Mouse (Mus musculus): ENCODE measurements around the gene Epyc. TPM values are rescaled to one million over a fixed set of nuclear protein-coding genes. Genes with fewer than 3 reads are reported as not detected.

The Epyc gene
- polyA plus RNA-seq, 1 experiment from 2014 or later, result 0.21 TPM

DNA sequence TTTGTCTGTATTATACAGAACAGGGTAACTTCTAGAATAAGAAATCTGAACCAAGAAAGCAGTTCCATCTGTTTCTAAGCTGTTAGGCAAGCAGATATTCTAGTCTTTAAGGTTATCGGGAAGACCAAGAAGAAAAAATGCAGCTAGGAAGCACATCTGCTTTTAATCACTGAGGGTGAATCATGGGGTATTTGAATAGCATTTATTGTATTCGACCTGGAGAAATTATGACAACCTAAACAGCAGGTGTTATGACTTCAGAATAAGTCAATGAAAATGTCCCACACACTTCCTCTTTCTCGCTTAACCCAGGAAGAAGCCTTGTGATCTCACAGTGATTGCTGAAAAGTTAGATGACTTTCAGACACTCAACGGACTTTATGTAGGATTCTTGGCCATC is 18.8 kb upstream of the Epyc start:
- no peak for ATAC-seq
- no peak overlapping the region for H3K4me3 ChIP-seq (ENCODE audit: low read depth, low read length)
- no peaks in the 10 kb centered on the region for H3K4me1 ChIP-seq (replicated peaks; ENCODE audit: control insufficient read depth, insufficient read depth, low read length)
- H3K4me2 ChIP-seq (replicated peaks; ENCODE audit: low read depth), result no peak overlapping the region
- no peaks in the 10 kb centered on the region for H3K36me3 ChIP-seq (ENCODE audit: control insufficient read depth, insufficient read depth)
- H3K27ac ChIP-seq (ENCODE audit: low read depth, low read length), result no peak overlapping the region
- no peak for TF ChIP-seq CTCF (IDR thresholded peaks at IDR 0.05; ENCODE audit: low read depth)
- no peak overlapping the region for H3K9ac ChIP-seq (ENCODE audit: low read depth, low read length)
- 55% methylated on average over 4 of the region's 4 CpGs for whole genome bisulfite sequencing
- no peaks in the 10 kb centered on the region for H3K27me3 ChIP-seq (replicated peaks; ENCODE audit: control insufficient read depth, insufficient read depth, low read length)
- H3K9me3 ChIP-seq (ENCODE audit: control insufficient read depth), result no peaks in the 10 kb centered on the region

- WGBS, result 95% methylated on average over 1 of the region's 1 CpGs
- Histone ChIP-seq H3K36me3 (ENCODE audit: control insufficient read depth, insufficient read depth) (no peaks in the 10 kb centered on the region), H3K9me3 (ENCODE audit: control insufficient read depth) (no peaks in the 10 kb centered on the region), H3K27ac (ENCODE audit: low read depth, low read length) (no peak overlapping the region), H3K9ac (ENCODE audit: low read depth, low read length) (no peak overlapping the region), H3K4me1 (replicated peaks; ENCODE audit: control insufficient read depth, insufficient read depth, low read length) (no peaks in the 10 kb centered on the region), H3K4me2 (replicated peaks; ENCODE audit: low read depth) (no peak overlapping the region), H3K27me3 (replicated peaks; ENCODE audit: control insufficient read depth, insufficient read depth, low read length) (no peaks in the 10 kb centered on the region), H3K4me3 (ENCODE audit: low read depth, low read length) (no peak overlapping the region)
- TF ChIP-seq CTCF (IDR thresholded peaks at IDR 0.05; ENCODE audit: low read depth), result no peak
- ATAC-seq, result no peak
Measured at GRCm38 (mm10) chr10:97626543-97626942, 17.3 kb upstream of the Epyc start.

GRCm38 (mm10) chr10:97631061-97631460 is 12.8 kb upstream of the Epyc start:
- WGBS, result 78% methylated on average over 3 of the region's 3 CpGs
- no peaks in the 10 kb centered on the region for H3K9me3 ChIP-seq (ENCODE audit: control insufficient read depth)
- no peaks in the 10 kb centered on the region for H3K27me3 ChIP-seq (replicated peaks; ENCODE audit: control insufficient read depth, insufficient read depth, low read length)
- no peak overlapping the region for H3K4me2 ChIP-seq (replicated peaks; ENCODE audit: low read depth)
- H3K4me3 ChIP-seq (ENCODE audit: low read depth, low read length), result no peak overlapping the region
- H3K9ac ChIP-seq (ENCODE audit: low read depth, low read length), result no peak overlapping the region
- no peaks in the 10 kb centered on the region for H3K36me3 ChIP-seq (ENCODE audit: control insufficient read depth, insufficient read depth)
- H3K4me1 ChIP-seq (replicated peaks; ENCODE audit: control insufficient read depth, insufficient read depth, low read length), result no peaks in the 10 kb centered on the region
- H3K27ac ChIP-seq (ENCODE audit: low read depth, low read length), result no peak overlapping the region
- no peak for ATAC-seq
- TF ChIP-seq CTCF (IDR thresholded peaks at IDR 0.05; ENCODE audit: low read depth), result no peak

DNA sequence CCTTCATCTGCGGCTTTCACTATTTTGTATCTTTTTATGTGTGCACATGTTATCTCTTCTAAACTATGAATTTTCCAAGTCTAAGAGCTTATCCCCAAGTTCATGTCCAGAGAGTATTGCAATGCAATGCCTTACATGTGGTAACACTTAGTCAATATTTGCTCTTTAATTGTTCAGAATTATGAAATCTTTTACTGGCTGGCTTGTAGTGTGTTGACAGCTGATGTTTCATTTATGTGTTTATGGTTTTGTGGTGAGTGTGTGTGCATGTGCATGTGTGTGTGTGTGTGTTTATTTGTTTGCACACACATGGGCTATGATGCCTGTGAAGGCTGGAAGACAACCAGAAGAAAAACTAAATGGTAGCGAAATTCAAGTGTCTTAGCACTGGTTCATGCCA is 1.9 kb upstream of the Epyc start:
- TF ChIP-seq CTCF (IDR thresholded peaks at IDR 0.05; ENCODE audit: low read depth), result no peak
- Histone ChIP-seq H3K4me2 (replicated peaks; ENCODE audit: low read depth) (no peak overlapping the region), H3K27ac (ENCODE audit: low read depth, low read length) (no peak overlapping the region), H3K4me3 (ENCODE audit: low read depth, low read length) (no peak overlapping the region), H3K36me3 (ENCODE audit: control insufficient read depth, insufficient read depth) (no peaks in the 10 kb centered on the region), H3K9ac (ENCODE audit: low read depth, low read length) (no peak overlapping the region), H3K9me3 (ENCODE audit: control insufficient read depth) (no peaks in the 10 kb centered on the region), H3K4me1 (replicated peaks; ENCODE audit: control insufficient read depth, insufficient read depth, low read length) (no peaks in the 10 kb centered on the region), H3K27me3 (replicated peaks; ENCODE audit: control insufficient read depth, insufficient read depth, low read length) (no peaks in the 10 kb centered on the region)
- no peak for ATAC-seq
- 82% methylated on average over 2 of the region's 2 CpGs for WGBS

DNA sequence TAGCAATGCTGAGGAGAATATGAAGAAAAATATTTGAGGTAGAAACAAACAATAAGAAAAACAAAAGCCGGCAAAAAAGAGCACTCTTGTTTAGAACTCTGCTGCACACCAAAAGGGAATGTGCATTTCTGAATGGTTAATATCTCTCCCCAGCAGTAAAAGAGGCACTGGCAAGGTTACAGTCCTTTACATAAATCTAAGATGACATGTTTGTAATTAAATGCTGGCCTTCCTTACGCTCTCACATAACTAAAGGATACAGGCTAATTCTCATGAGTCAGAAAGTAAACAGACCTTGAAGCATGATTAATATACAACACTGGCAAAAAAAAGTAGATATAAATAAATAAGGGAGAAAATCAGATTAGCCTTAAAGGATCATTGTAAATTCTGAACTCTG is 6.5 kb downstream of the Epyc start:
- no peak overlapping the region for H3K4me3 ChIP-seq (ENCODE audit: low read depth, low read length)
- no peak overlapping the region for H3K9ac ChIP-seq (ENCODE audit: low read depth, low read length)
- H3K4me1 ChIP-seq (replicated peaks; ENCODE audit: control insufficient read depth, insufficient read depth, low read length), result no peaks in the 10 kb centered on the region
- H3K27ac ChIP-seq (ENCODE audit: low read depth, low read length), result no peak overlapping the region
- TF ChIP-seq CTCF (IDR thresholded peaks at IDR 0.05; ENCODE audit: low read depth), result no peak
- 48% methylated on average over 2 of the region's 2 CpGs for WGBS
- H3K9me3 ChIP-seq (ENCODE audit: control insufficient read depth), result no peaks in the 10 kb centered on the region
- no peak overlapping the region for H3K4me2 ChIP-seq (replicated peaks; ENCODE audit: low read depth)
- ATAC-seq, result no peak
- H3K36me3 ChIP-seq (ENCODE audit: control insufficient read depth, insufficient read depth), result no peaks in the 10 kb centered on the region
- H3K27me3 ChIP-seq (replicated peaks; ENCODE audit: control insufficient read depth, insufficient read depth, low read length), result no peaks in the 10 kb centered on the region

- Histone ChIP-seq H3K36me3 (ENCODE audit: control insufficient read depth, insufficient read depth) (no peaks in the 10 kb centered on the region), H3K4me3 (ENCODE audit: low read depth, low read length) (no peak overlapping the region), H3K9ac (ENCODE audit: low read depth, low read length) (no peak overlapping the region), H3K4me2 (replicated peaks; ENCODE audit: low read depth) (no peak overlapping the region), H3K9me3 (ENCODE audit: control insufficient read depth) (no peaks in the 10 kb centered on the region), H3K4me1 (replicated peaks; ENCODE audit: control insufficient read depth, insufficient read depth, low read length) (no peaks in the 10 kb centered on the region), H3K27me3 (replicated peaks; ENCODE audit: control insufficient read depth, insufficient read depth, low read length) (no peaks in the 10 kb centered on the region), H3K27ac (ENCODE audit: low read depth, low read length) (no peak overlapping the region)
- ATAC-seq, result no peak
- TF ChIP-seq CTCF (IDR thresholded peaks at IDR 0.05; ENCODE audit: low read depth), result no peak
- WGBS, result 92% methylated on average over 1 of the region's 1 CpGs
Measured at GRCm38 (mm10) chr10:97659489-97659888, 15.6 kb downstream of the Epyc start.

GRCm38 (mm10) chr10:97668656-97669055 is 24.8 kb downstream of the Epyc start:
- Histone ChIP-seq H3K4me1 (replicated peaks; ENCODE audit: control insufficient read depth, insufficient read depth, low read length) (no peaks in the 10 kb centered on the region), H3K9me3 (ENCODE audit: control insufficient read depth) (no peaks in the 10 kb centered on the region), H3K4me2 (replicated peaks; ENCODE audit: low read depth) (no peak overlapping the region), H3K36me3 (ENCODE audit: control insufficient read depth, insufficient read depth) (no peaks in the 10 kb centered on the region), H3K27me3 (replicated peaks; ENCODE audit: control insufficient read depth, insufficient read depth, low read length) (no peaks in the 10 kb centered on the region), H3K9ac (ENCODE audit: low read depth, low read length) (no peak overlapping the region), H3K27ac (ENCODE audit: low read depth, low read length) (no peak overlapping the region), H3K4me3 (ENCODE audit: low read depth, low read length) (no peak overlapping the region)
- no peak for ATAC-seq
- TF ChIP-seq CTCF (IDR thresholded peaks at IDR 0.05; ENCODE audit: low read depth), result no peak
- WGBS, result 53% methylated on average over 4 of the region's 4 CpGs

Measured in intestine, postnatal 0 days (tissue).